Mouse (Mus musculus) liver, embryonic 14 days (tissue): ENCODE data around the gene Hddc2. TPM values are rescaled to one million over a fixed set of nuclear protein-coding genes. Genes with fewer than 3 reads are reported as not detected.

Source experiments
- polyA plus RNA-seq: library from polyadenylated mRNA; depleted of rRNA; stranded (reverse); fragments of >200 nt; gene quantifications from 2 replicates; pipeline ENCODE4 v1.2.3, GENCODE M21; 2012; rRNA removed

The Hddc2 gene
- polyA plus RNA-seq, result 10.7 TPM in 2 replicates

GRCm38 (mm10) chr10:31312865-31313848 is at the start of gene Hddc2:
TSS of gene Hddc2 (plus strand) at chr10:31313383.

Other genes starting within 250 kb of the Hddc2 start
- gene Tpd52l1, start 132.6 kb downstream of the Hddc2 start, polyA plus RNA-seq, result 0.46 and 0.52 TPM in 2 replicates